Mouse (Mus musculus) spleen, adult 2 months (tissue): ENCODE data around the gene Prpf38a. TPM values are rescaled to one million over a fixed set of nuclear protein-coding genes. Genes with fewer than 3 reads are reported as not detected.

Experiments
- DNase-seq, 2 experiments: peaks; one replicate each; pipeline versions ENCODE4 v3.0.0 to v3.0.0-alpha.2; 2012 to 2021; ENCODE audit warnings: low spot score in 2 of 2, low read depth in 1 of 2
- H3K27ac ChIP-seq: fragments of 200-500 bp; 2 replicates; pipeline ENCODE4 v1.5.1; 2012; ENCODE audit warnings: low read length, inconsistent platforms; ENCODE audit not compliant: insufficient read depth
- H3K27me3 ChIP-seq: fragments of 200-500 bp; 2 replicates; pipeline ENCODE4 v1.6.1; 2012; ENCODE audit warnings: mild to moderate bottlenecking, moderate library complexity, low read length, inconsistent platforms; ENCODE audit not compliant: control insufficient read depth, insufficient read depth
- H3K36me3 ChIP-seq: fragments of 200-500 bp; 2 replicates; pipeline ENCODE4 v1.6.1; 2012; ENCODE audit warnings: mild to moderate bottlenecking, low read length, inconsistent platforms; ENCODE audit not compliant: control insufficient read depth, insufficient read depth
- H3K4me1 ChIP-seq: fragments of 200-500 bp; 2 replicates; pipeline ENCODE4 v1.6.1; 2011; ENCODE audit warnings: inconsistent platforms; ENCODE audit not compliant: control insufficient read depth, insufficient read depth, insufficient read length
- H3K4me3 ChIP-seq: fragments of 200-500 bp; 2 replicates; pipeline ENCODE4 v1.5.1; 2011; ENCODE audit warnings: mild to moderate bottlenecking, inconsistent platforms; ENCODE audit not compliant: insufficient read depth, insufficient read length; ENCODE audit errors: extremely low read depth
- CTCF ChIP-seq: fragments of 200-500 bp; IDR thresholded peaks from 2 replicates; pipeline ENCODE4 v1.5.1; 2011; ENCODE audit warnings: mild to moderate bottlenecking, inconsistent platforms; ENCODE audit not compliant: insufficient read depth, insufficient read length, insufficient replicate concordance; ENCODE audit errors: extremely low read depth
- POLR2A ChIP-seq: fragments of 200-500 bp; IDR thresholded peaks from 2 replicates; pipeline ENCODE4 v1.6.1; 2011; ENCODE audit warnings: low read depth, low read length, inconsistent platforms
- WGBS: fragments of 180-500 bp; shearing (Covaris S2); methylation state at CpG from one replicate; pipeline ENCODE4 v1.1.7; 2018; 5-methylcytosine and 5-hydroxymethylcytosine counted together
- polyA plus RNA-seq: library from polyadenylated mRNA; depleted of rRNA; stranded (reverse); fragments of >200 nt; gene quantifications from 2 replicates; pipeline ENCODE4 v1.2.3, GENCODE M21; 2012; rRNA removed

The Prpf38a gene
- polyA plus RNA-seq = 2.1 and 2.4 TPM in 2 replicates

DNA sequence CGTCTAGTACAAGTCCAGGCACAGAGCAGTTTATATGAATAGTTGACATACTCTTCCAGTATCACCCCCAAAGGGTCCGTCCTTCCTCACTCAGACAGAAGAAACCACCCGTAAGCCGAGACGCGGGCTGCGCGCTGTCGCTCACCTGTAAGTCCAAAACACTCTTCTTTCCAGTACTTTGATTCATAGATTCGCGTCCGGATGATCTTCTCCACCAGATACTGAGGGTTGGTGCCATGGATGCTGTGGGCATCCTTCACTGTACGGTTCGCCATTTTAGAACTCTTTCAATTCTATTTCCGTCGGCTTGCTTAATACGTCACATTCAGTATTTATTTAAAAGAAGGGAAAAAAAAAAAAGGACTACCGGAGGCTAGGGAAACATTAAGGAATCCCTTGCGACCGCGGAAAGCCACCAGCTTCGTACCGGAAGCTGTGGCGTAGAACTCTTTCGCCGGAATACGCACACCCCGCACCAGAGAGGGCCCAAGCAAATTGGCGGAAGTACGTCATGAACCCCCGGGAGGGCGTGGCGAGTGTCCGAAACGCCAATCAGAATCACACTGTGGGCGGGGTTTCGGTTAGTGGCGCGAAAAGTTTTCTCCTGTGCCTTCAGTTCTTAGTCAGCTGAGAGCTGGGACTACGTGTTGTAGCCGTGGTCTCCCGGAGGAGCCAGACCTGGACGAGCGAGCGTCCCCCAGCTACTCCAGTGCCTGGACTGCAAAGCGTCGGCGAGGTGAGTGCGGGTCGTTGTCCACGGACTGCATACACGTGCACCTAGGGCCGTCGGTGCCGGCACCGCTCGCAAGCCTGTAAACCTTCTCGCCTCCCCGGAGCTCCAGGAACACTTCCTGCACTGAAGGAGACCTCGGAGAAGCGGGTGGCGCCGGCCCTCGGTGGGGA is at the start of gene Prpf38a, which contains the start of gene Orc1:
Prpf38a (minus strand) TSS at position 497 of the 903 bp plus-strand sequence.
Orc1 (plus strand) TSS at position 584 of the 903 bp plus-strand sequence.
- peak within 1 kb of the TSS; percentile 60 for H3K27ac ChIP-seq
- TF ChIP-seq POLR2A (no peak; the same call in 1 of the 2 replicates), CTCF (no peak)
- peaks cover 12% of the 10 kb centered on the region for H3K36me3 ChIP-seq
- H3K27me3 ChIP-seq = no peaks in the 10 kb centered on the region
- WGBS = under 1% methylated on average over 64 of the region's 64 CpGs
- peak; percentile 93 to 95 for DNase-seq
- peak within 1 kb of the TSS; percentile 80 for H3K4me3 ChIP-seq
- no peaks in the 10 kb centered on the region; the same call in 1 of the 2 replicates for H3K4me1 ChIP-seq

DNA sequence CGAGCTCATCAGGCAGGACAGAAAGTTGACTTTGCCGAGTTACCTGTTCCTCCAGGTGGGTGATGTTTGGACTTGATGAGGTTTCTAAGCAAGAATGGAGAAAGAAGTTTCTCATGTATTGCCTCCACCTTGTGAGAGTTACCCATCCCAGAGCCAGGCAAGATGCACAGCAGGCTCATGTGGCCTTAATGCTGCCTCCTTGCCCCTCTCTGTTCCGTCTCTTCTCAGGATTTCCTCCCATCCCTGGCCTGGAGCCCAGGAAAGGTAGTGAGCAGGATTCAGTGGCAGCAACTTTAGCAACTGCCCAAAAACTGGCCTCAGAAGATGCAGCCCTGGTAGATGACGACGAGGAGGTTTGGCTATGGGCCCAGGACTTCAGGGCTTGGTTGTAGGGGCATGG is 47.9 kb upstream of the Prpf38a start:
- no peak overlapping the region for H3K27ac ChIP-seq
- no peaks in the 10 kb centered on the region for H3K4me1 ChIP-seq
- H3K4me3 ChIP-seq = no peak overlapping the region
- H3K36me3 ChIP-seq = peaks cover 50% of the 10 kb centered on the region
- WGBS = 84% methylated on average over 5 of the region's 5 CpGs
- TF ChIP-seq POLR2A (no peak), CTCF (no peak)
- H3K27me3 ChIP-seq = no peaks in the 10 kb centered on the region
- no peak for DNase-seq

DNA sequence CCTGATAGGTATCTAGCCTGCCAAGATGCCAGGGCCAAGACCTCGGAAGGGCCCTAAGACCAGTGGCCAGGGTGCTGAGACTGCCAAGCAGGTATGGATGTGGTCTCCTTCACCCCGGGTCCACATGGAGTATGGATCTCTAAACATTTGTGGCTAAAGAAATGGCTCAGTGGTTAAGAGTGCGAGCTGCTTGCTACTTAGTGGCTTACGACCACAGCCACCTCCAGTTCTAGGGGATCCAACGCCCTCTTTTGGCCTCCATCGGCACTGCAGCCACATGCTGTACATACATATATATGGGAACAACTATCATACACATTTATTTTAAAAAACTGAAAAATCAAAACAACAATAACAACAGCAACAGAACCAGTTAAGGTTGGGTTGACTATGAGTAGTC is 42.4 kb upstream of the Prpf38a start:
- WGBS = 93% methylated on average over 6 of the region's 6 CpGs
- Histone ChIP-seq H3K27ac (no peak overlapping the region), H3K4me3 (no peak overlapping the region), H3K36me3 (peaks cover 15% of the 10 kb centered on the region), H3K27me3 (no peaks in the 10 kb centered on the region), H3K4me1 (peaks cover 6% of the 10 kb centered on the region; the same call in 1 of the 2 replicates)
- DNase-seq = no peak
- TF ChIP-seq POLR2A = no peak
- TF ChIP-seq CTCF = no peak

DNA sequence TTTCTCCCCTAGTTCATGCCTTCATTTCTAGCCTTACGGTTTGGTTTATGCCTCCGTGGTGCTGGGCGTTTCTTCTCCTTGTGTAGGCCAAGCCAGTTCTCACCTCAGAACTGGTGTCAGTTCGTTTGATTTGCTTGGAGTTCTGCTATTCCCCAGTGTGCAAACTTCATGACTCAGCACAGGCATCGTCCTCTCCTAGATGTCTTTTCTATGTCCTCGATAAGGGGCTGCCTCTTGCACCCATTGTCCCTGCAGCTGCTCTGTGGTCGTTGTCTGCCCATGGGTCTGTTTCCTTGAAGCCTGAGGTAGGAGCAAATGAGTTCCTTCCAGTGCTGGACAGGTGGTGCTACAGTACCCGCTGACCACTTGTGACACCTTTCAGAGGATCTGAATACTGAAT is 41.4 kb upstream of the Prpf38a start:
- DNase-seq = no peak
- 10% methylated on average over 8 of the region's 8 CpGs for WGBS
- H3K27ac ChIP-seq = no peak overlapping the region; the same call in 1 of the 2 replicates
- H3K4me1 ChIP-seq = peaks cover 6% of the 10 kb centered on the region; the same call in 1 of the 2 replicates
- peaks cover 8% of the 10 kb centered on the region for H3K36me3 ChIP-seq
- no peaks in the 10 kb centered on the region for H3K27me3 ChIP-seq
- TF ChIP-seq CTCF (no peak), POLR2A (no peak)
- H3K4me3 ChIP-seq = peak overlapping the region; percentile 95

DNA sequence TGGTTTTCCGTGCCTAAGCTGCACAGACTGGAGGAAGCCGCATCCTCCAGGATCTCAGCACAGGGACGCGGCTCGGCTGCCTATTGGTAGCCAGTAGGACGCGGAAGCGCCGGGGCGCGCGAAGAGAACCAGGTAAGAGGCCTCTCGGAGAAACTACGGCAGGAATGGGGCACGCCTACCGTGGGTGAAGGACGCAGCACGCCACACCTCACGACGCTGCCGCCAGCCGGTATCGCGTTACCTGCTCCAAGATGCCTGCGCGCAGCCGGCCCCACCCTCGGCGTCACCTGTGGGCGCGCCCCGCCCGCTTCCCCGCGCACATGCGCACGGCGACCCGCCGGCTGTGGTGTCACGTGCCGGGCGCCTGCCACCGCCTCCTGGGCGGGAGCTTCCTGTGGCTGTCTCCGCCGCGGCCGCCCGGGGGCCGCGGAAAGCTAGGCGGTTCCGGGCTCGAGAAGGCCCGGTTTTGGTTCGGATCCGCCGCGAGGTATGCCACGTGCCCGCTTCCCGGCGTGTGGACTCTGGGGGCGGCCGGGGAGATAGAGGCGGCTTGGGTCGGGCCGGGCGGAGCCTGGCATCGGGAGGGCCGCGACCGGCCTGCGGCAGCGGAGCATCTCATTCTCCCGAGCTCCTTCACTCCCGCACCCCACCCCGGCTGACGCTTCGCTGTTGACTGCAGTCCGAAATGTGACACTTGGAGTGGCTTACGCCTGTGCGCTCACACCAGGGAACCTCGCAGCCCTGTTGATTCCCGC is 40.6 kb upstream of the Prpf38a start, which contains the start of gene Cc2d1b:
Cc2d1b (plus strand) TSS at position 354 of the 755 bp plus-strand sequence.
- H3K27me3 ChIP-seq = no peaks in the 10 kb centered on the region
- peaks cover 6% of the 10 kb centered on the region; the same call in 1 of the 2 replicates for H3K4me1 ChIP-seq
- H3K36me3 ChIP-seq = peaks cover 1% of the 10 kb centered on the region
- DNase-seq = peak; percentile 88 to 92
- peak within 1 kb of the TSS; percentile 89 for H3K27ac ChIP-seq
- TF ChIP-seq CTCF (no peak), POLR2A (peak; percentile 53)
- H3K4me3 ChIP-seq = peak within 1 kb of the TSS; percentile 95
- WGBS = under 1% methylated on average over 85 of the region's 86 CpGs

DNA sequence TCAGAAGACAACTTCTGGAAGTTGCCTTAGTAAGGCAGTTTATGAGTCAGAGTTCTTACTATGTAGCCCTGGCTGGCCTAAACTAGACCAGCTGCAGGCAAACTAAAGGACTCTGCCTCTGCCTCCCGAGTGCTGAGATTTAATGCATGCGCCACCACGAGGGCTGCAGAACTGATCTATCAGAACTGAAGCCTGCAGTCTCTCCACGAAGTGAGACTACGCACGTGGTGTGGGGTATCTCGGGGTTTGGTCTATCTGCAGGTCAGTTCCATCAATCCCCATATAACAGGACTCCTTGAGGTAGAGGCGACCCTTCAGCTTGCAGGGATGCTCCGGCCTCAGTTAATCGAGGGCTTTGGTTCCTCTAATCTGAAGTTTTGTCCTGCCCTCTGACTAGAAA is 40.0 kb upstream of the Prpf38a start:
- Histone ChIP-seq H3K4me1 (peaks cover 6% of the 10 kb centered on the region; the same call in 1 of the 2 replicates), H3K27ac (peak overlapping the region; percentile 73), H3K27me3 (no peaks in the 10 kb centered on the region), H3K4me3 (peak overlapping the region; percentile 82), H3K36me3 (no peaks in the 10 kb centered on the region)
- TF ChIP-seq POLR2A (no peak), CTCF (no peak)
- 4% methylated on average over 10 of the region's 10 CpGs for WGBS
- peak in 1 of 2 experiments; percentile 17 for DNase-seq
